Mouse (Mus musculus) cerebellum, postnatal 14 days (tissue): ENCODE results near the gene Lst1.

Source experiments
- DNase-seq, 2 experiments: peaks; one replicate each; pipeline ENCODE4 v3.0.0; 2021; ENCODE audit warnings: mixed read lengths in 2 of 2

The Lst1 gene

DNA sequence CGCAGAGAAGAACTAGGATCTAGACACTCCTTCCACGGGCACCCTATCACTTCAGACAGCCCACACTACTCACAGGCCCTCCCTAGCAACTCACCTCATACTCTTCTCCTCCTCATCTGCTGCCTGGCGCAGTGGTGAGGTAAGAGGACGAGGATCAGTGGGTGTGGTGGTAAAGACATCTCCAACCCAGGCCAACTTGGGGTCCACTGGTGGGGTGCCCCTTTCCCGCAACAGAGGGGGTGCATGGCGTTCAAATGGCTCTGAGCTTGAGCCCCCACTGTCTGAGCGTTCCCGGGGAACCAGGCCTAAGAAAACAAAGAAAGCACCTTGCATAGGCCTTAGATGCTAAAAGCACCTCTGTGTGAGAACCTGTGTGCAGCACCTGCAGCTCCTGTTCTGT, 31.0 kb downstream of the Lst1 start:
- no peak for DNase-seq

- DNase-seq: no peak
Observed at GRCm38 (mm10) chr17:35156461-35157200, 31.6 kb downstream of the Lst1 start.

- DNase-seq: no peak
Observed at GRCm38 (mm10) chr17:35155451-35155850, 32.8 kb downstream of the Lst1 start.

GRCm38 (mm10) chr17:35154616-35155015, 33.6 kb downstream of the Lst1 start:
- DNase-seq: no peak

DNA sequence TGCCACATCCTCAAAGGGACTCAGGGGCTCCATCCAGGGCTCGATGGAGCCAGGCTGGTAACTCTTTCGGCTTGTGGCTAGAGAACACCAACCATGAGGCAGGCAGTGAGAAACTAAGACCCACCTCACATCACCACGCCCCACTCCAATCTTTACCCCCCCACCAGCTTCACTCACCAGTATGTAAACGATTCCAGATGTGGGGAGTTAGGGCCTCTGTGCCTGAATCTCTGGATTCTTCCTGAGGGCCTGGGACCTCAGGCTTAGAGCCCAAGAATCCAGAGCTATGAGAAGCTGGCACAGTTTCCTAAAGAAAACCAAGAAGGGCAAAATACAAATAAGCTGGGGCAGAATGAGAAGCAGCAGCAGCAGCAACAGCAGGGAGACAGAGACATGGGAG, 34.3 kb downstream of the Lst1 start:
- DNase-seq: no peak

- DNase-seq: no peak
Observed at GRCm38 (mm10) chr17:35153077-35153476, 35.2 kb downstream of the Lst1 start.

DNA sequence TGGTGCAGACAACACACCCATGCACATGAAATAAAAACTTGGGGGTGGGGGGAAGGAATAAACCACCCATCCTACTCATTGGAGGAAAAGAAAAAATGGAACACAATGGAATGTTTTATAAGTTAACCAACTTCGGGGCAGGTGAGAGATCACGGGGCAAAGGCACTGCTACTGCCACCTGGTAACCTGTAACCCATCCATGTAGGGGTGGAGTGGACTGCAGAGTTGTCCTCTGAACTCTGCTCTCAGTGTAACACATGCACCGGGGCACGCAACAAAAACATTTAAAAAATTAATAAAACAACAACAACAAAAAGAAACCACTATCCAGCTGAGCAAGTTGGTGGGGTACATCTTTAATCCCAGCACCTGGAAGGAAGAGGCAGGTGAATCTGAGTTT, 36.1 kb downstream of the Lst1 start:
- DNase-seq: no peak

- DNase-seq: no peak
Observed at GRCm38 (mm10) chr17:35147922-35148639, 40.2 kb downstream of the Lst1 start.

DNA sequence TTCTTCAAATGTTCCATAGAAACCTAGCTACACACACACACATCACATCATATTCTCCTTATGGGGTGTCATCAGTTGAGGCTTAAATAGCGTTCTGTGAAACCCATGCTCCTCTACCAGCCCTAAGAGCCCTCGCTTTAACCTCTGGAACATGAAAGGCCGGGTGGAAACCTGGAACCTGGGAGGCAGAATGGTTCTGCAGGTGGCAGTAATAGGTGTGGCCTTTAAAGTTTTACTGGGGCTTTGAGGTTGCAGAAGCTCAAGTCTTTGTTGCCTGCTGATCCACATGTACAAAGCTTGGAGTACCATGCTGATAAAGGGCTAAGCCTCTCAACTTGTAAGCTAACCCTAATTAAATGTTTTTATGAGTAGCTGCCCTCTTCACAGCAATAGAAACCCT, 40.9 kb downstream of the Lst1 start:
- DNase-seq: no peak

- no peak for DNase-seq
Observed at GRCm38 (mm10) chr17:35146139-35146538, 42.1 kb downstream of the Lst1 start.

GRCm38 (mm10) chr17:35141971-35142370, 46.3 kb downstream of the Lst1 start:
- no peak for DNase-seq

- no peak for DNase-seq
Observed at GRCm38 (mm10) chr17:35140490-35140996, 47.7 kb downstream of the Lst1 start.

GRCm38 (mm10) chr17:35139269-35139668, 49.0 kb downstream of the Lst1 start:
- DNase-seq: no peak

GRCm38 (mm10) chr17:35135591-35136320, 52.5 kb downstream of the Lst1 start:
- DNase-seq: no peak
